Mouse (Mus musculus): ENCODE measurements around the gene Tenm4. TPM values are rescaled to one million over a fixed set of nuclear protein-coding genes. Genes with fewer than 3 reads are reported as not detected.

Tenm4 gene
- polyA plus RNA-seq, 1 experiment from 2014 or later = 45.8 TPM

GRCm38 (mm10) chr7:96667688-96668087 lies 496.6 kb downstream of the Tenm4 start:
- whole genome bisulfite sequencing = 25% methylated on average over 6 of the region's 6 CpGs
- Histone ChIP-seq H3K9ac (replicated peaks) (no peak overlapping the region), H3K27ac (no peak overlapping the region), H3K27me3 (peaks cover 31% of the 10 kb centered on the region; the same call in 1 of the 2 replicates), H3K9me3 (no peaks in the 10 kb centered on the region), H3K4me2 (0 out of 2 replicates have a peak overlapping the region, but pooled peaks have one; percentile 15), H3K4me3 (replicated peaks) (no peak overlapping the region), H3K4me1 (replicated peaks) (peaks cover 81% of the 10 kb centered on the region), H3K36me3 (no peaks in the 10 kb centered on the region)
- peak; percentile 43 for ATAC-seq (ENCODE audit: insufficient number of reproducible peaks, insufficient read depth, low FRiP score, low TSS enrichment, low read depth)

- H3K9me3 ChIP-seq = no peaks in the 10 kb centered on the region
- no peak overlapping the region for H3K27ac ChIP-seq
- H3K4me3 ChIP-seq (replicated peaks) = no peak overlapping the region
- 84% methylated on average over 3 of the region's 3 CpGs for WGBS
- peaks cover 72% of the 10 kb centered on the region for H3K4me1 ChIP-seq (replicated peaks)
- no peaks in the 10 kb centered on the region for H3K36me3 ChIP-seq
- ATAC-seq (ENCODE audit: insufficient number of reproducible peaks, insufficient read depth, low FRiP score, low TSS enrichment, low read depth) = no peak
- no peak overlapping the region for H3K4me2 ChIP-seq
- H3K9ac ChIP-seq (replicated peaks) = no peak overlapping the region
- peaks cover 18% of the 10 kb centered on the region; the same call in 1 of the 2 replicates for H3K27me3 ChIP-seq
Measured at GRCm38 (mm10) chr7:96670095-96670494, 499.0 kb downstream of the Tenm4 start.

GRCm38 (mm10) chr7:96672322-96672914 lies 501.4 kb downstream of the Tenm4 start:
- ATAC-seq (ENCODE audit: insufficient number of reproducible peaks, insufficient read depth, low FRiP score, low TSS enrichment, low read depth) = no peak
- Histone ChIP-seq H3K4me3 (replicated peaks) (no peak overlapping the region), H3K4me2 (no peak overlapping the region), H3K27ac (peak overlapping the region; percentile 23; the same call in 1 of the 2 replicates), H3K9me3 (no peaks in the 10 kb centered on the region), H3K4me1 (replicated peaks) (peaks cover 60% of the 10 kb centered on the region), H3K9ac (replicated peaks) (no peak overlapping the region), H3K27me3 (peaks cover 18% of the 10 kb centered on the region; the same call in 1 of the 2 replicates), H3K36me3 (no peaks in the 10 kb centered on the region)
- WGBS = 13% methylated on average over 6 of the region's 6 CpGs

- Histone ChIP-seq H3K9ac (replicated peaks) (no peak overlapping the region), H3K36me3 (no peaks in the 10 kb centered on the region), H3K4me2 (no peak overlapping the region), H3K4me3 (replicated peaks) (no peak overlapping the region), H3K4me1 (replicated peaks) (peaks cover 20% of the 10 kb centered on the region), H3K27me3 (peaks cover 5% of the 10 kb centered on the region), H3K9me3 (no peaks in the 10 kb centered on the region), H3K27ac (no peak overlapping the region)
- ATAC-seq (ENCODE audit: insufficient number of reproducible peaks, insufficient read depth, low FRiP score, low TSS enrichment, low read depth) = no peak
- WGBS = 66% methylated on average over 2 of the region's 2 CpGs
Measured at GRCm38 (mm10) chr7:96677082-96677481, 506.0 kb downstream of the Tenm4 start.

GRCm38 (mm10) chr7:96678236-96678635 lies 507.2 kb downstream of the Tenm4 start:
- ATAC-seq (ENCODE audit: insufficient number of reproducible peaks, insufficient read depth, low FRiP score, low TSS enrichment, low read depth) = no peak
- Histone ChIP-seq H3K27ac (no peak overlapping the region), H3K9ac (replicated peaks) (no peak overlapping the region), H3K4me1 (replicated peaks) (peaks cover 9% of the 10 kb centered on the region), H3K4me3 (replicated peaks) (no peak overlapping the region), H3K27me3 (peaks cover 12% of the 10 kb centered on the region; the same call in 1 of the 2 replicates), H3K9me3 (no peaks in the 10 kb centered on the region), H3K4me2 (no peak overlapping the region), H3K36me3 (no peaks in the 10 kb centered on the region)
- 91% methylated on average over 4 of the region's 4 CpGs for whole genome bisulfite sequencing

GRCm38 (mm10) chr7:96679746-96680145 lies 508.7 kb downstream of the Tenm4 start:
- Histone ChIP-seq H3K27ac (no peak overlapping the region), H3K27me3 (peaks cover 10% of the 10 kb centered on the region; the same call in 1 of the 2 replicates)

GRCm38 (mm10) chr7:96680405-96680804 lies 509.4 kb downstream of the Tenm4 start:
- Histone ChIP-seq H3K9ac (replicated peaks) (no peak overlapping the region), H3K27me3 (peaks cover 10% of the 10 kb centered on the region; the same call in 1 of the 2 replicates), H3K9me3 (no peaks in the 10 kb centered on the region), H3K36me3 (no peaks in the 10 kb centered on the region), H3K4me1 (replicated peaks) (peaks cover 15% of the 10 kb centered on the region), H3K27ac (no peak overlapping the region), H3K4me2 (no peak overlapping the region), H3K4me3 (replicated peaks) (no peak overlapping the region)
- 84% methylated on average over 5 of the region's 5 CpGs for WGBS
- no peak for ATAC-seq (ENCODE audit: insufficient number of reproducible peaks, insufficient read depth, low FRiP score, low TSS enrichment, low read depth)

More at GRCm38 (mm10) chr7:96679746-96680145, 508.7 kb downstream of the Tenm4 start:
- Histone ChIP-seq H3K4me3 (replicated peaks) (no peak overlapping the region), H3K36me3 (no peaks in the 10 kb centered on the region), H3K4me1 (replicated peaks) (peaks cover 9% of the 10 kb centered on the region), H3K9ac (replicated peaks) (no peak overlapping the region), H3K4me2 (no peak overlapping the region), H3K9me3 (no peaks in the 10 kb centered on the region)
- no peak for ATAC-seq (ENCODE audit: insufficient number of reproducible peaks, insufficient read depth, low FRiP score, low TSS enrichment, low read depth)
- WGBS = 73% methylated on average over 1 of the region's 1 CpGs

- H3K4me3 ChIP-seq (replicated peaks) = no peak overlapping the region
- no peak overlapping the region for H3K27ac ChIP-seq
- H3K36me3 ChIP-seq = no peaks in the 10 kb centered on the region
- 95% methylated on average over 4 of the region's 4 CpGs for WGBS
- H3K9ac ChIP-seq (replicated peaks) = no peak overlapping the region
- no peak overlapping the region for H3K4me2 ChIP-seq
- peaks cover 21% of the 10 kb centered on the region for H3K4me1 ChIP-seq (replicated peaks)
- no peak for ATAC-seq (ENCODE audit: insufficient number of reproducible peaks, insufficient read depth, low FRiP score, low TSS enrichment, low read depth)
- peaks cover 10% of the 10 kb centered on the region; the same call in 1 of the 2 replicates for H3K27me3 ChIP-seq
- H3K9me3 ChIP-seq = no peaks in the 10 kb centered on the region
Measured at GRCm38 (mm10) chr7:96681808-96682207, 510.8 kb downstream of the Tenm4 start.

GRCm38 (mm10) chr7:96688141-96688540 lies 517.1 kb downstream of the Tenm4 start:
- ATAC-seq (ENCODE audit: insufficient number of reproducible peaks, insufficient read depth, low FRiP score, low TSS enrichment, low read depth) = no peak
- WGBS = 85% methylated on average over 3 of the region's 3 CpGs
- H3K36me3 ChIP-seq = no peaks in the 10 kb centered on the region
- no peak overlapping the region for H3K4me3 ChIP-seq (replicated peaks)
- no peak overlapping the region for H3K4me2 ChIP-seq
- no peak overlapping the region for H3K9ac ChIP-seq (replicated peaks)
- H3K27ac ChIP-seq = no peak overlapping the region
- peaks cover 23% of the 10 kb centered on the region; the same call in 1 of the 2 replicates for H3K4me1 ChIP-seq (replicated peaks)
- no peaks in the 10 kb centered on the region for H3K9me3 ChIP-seq
- H3K27me3 ChIP-seq = no peaks in the 10 kb centered on the region

GRCm38 (mm10) chr7:96701097-96701845 lies 530.2 kb downstream of the Tenm4 start:
- 91% methylated on average over 8 of the region's 8 CpGs for WGBS
- no peak overlapping the region for H3K9ac ChIP-seq (replicated peaks)
- H3K4me3 ChIP-seq (replicated peaks) = no peak overlapping the region
- peaks cover 69% of the 10 kb centered on the region for H3K36me3 ChIP-seq
- H3K4me1 ChIP-seq (replicated peaks) = no peaks in the 10 kb centered on the region; the same call in 1 of the 2 replicates
- H3K4me2 ChIP-seq = no peak overlapping the region
- H3K9me3 ChIP-seq = no peaks in the 10 kb centered on the region
- peak overlapping the region; percentile 35; the same call in 1 of the 2 replicates for H3K27ac ChIP-seq
- no peaks in the 10 kb centered on the region for H3K27me3 ChIP-seq
- no peak for ATAC-seq (ENCODE audit: insufficient number of reproducible peaks, insufficient read depth, low FRiP score, low TSS enrichment, low read depth)

GRCm38 (mm10) chr7:96703958-96704357 lies 532.9 kb downstream of the Tenm4 start:
- Histone ChIP-seq H3K36me3 (peaks cover 57% of the 10 kb centered on the region), H3K27me3 (no peaks in the 10 kb centered on the region), H3K4me3 (replicated peaks) (no peak overlapping the region), H3K9ac (replicated peaks) (no peak overlapping the region), H3K27ac (no peak overlapping the region), H3K4me2 (no peak overlapping the region), H3K9me3 (no peaks in the 10 kb centered on the region), H3K4me1 (replicated peaks) (peaks cover 2% of the 10 kb centered on the region)
- 79% methylated on average over 16 of the region's 16 CpGs for WGBS
- ATAC-seq (ENCODE audit: insufficient number of reproducible peaks, insufficient read depth, low FRiP score, low TSS enrichment, low read depth) = no peak
